Mouse (Mus musculus) kidney, adult 2 months (tissue): ENCODE results near the gene Ccdc162.

Experiments used
- CTCF ChIP-seq: fragments of 200-500 bp; conservative IDR thresholded peaks from 2 replicates; pipeline ENCODE4 v1.5.1; 2011; ENCODE audit warnings: low read depth, mild to moderate bottlenecking, control low read depth, low read length, moderate library complexity, mixed read lengths; ENCODE audit not compliant: insufficient read depth, insufficient read length
- POLR2A ChIP-seq: fragments of 200-500 bp; IDR thresholded peaks from one replicate; pipeline ENCODE4 v1.6.1; 2011; ENCODE audit warnings: low read depth, low read length, control low read depth

- TF ChIP-seq CTCF (no peak), POLR2A (no peak)
Observed at GRCm38 (mm10) chr10:41538986-41539385, 177.4 kb downstream of the Ccdc162 start.
